Mouse (Mus musculus) brown adipose tissue, adult 24 weeks (tissue): Measurements from ENCODE around the gene Cactin. TPM values are rescaled to one million over a fixed set of nuclear protein-coding genes. Genes with fewer than 3 reads are reported as not detected.

ENCODE experiments used
- H3K27ac ChIP-seq: fragments of 200-500 bp; replicated peaks from 2 replicates; pipeline ENCODE4 v1.5.1; 2012; ENCODE audit warnings: low read depth, mild to moderate bottlenecking, low read length
- H3K4me1 ChIP-seq: fragments of 200-500 bp; 2 replicates; pipeline ENCODE4 v1.6.1; 2012; ENCODE audit warnings: low read length, mixed read lengths; ENCODE audit not compliant: control insufficient read depth, insufficient read depth, insufficient read length
- H3K4me3 ChIP-seq: fragments of 200-500 bp; 2 replicates; pipeline ENCODE4 v1.5.1; 2012; ENCODE audit warnings: low read depth, mild to moderate bottlenecking, low read length, moderate library complexity; ENCODE audit not compliant: insufficient read depth
- polyA plus RNA-seq: library from polyadenylated mRNA; stranded (reverse); fragments of >200 nt; gene quantifications from 2 replicates; pipeline ENCODE4 v1.2.4, GENCODE M21; 2012; ENCODE audit not compliant: missing spikeins, insufficient read depth, insufficient read length

The Cactin gene
- polyA plus RNA-seq, 1 experiment = 8.4 TPM

GRCm38 (mm10) chr10:81303761-81304160 lies 17.1 kb upstream of the Cactin start:
- H3K27ac ChIP-seq = no peak overlapping the region
- peaks cover 33% of the 10 kb centered on the region for H3K4me1 ChIP-seq
- H3K4me3 ChIP-seq = no peak overlapping the region

GRCm38 (mm10) chr10:81304597-81305238 lies 16.2 kb upstream of the Cactin start:
- no peak overlapping the region for H3K4me3 ChIP-seq
- H3K4me1 ChIP-seq = peaks cover 28% of the 10 kb centered on the region

GRCm38 (mm10) chr10:81305663-81306062 lies 15.2 kb upstream of the Cactin start:
- Histone ChIP-seq H3K27ac (no peak overlapping the region), H3K4me1 (peaks cover 20% of the 10 kb centered on the region), H3K4me3 (no peak overlapping the region)

More at GRCm38 (mm10) chr10:81304597-81305238, 16.2 kb upstream of the Cactin start:
- H3K27ac ChIP-seq = no peak overlapping the region

- H3K4me1 ChIP-seq = peaks cover 19% of the 10 kb centered on the region
- no peak overlapping the region for H3K4me3 ChIP-seq
- H3K27ac ChIP-seq = no peak overlapping the region
Observed at GRCm38 (mm10) chr10:81306173-81306668, 14.7 kb upstream of the Cactin start.

- Histone ChIP-seq H3K4me3 (no peak overlapping the region), H3K27ac (no peak overlapping the region), H3K4me1 (peaks cover 16% of the 10 kb centered on the region)
Observed at GRCm38 (mm10) chr10:81306837-81307682, 13.8 kb upstream of the Cactin start.

- no peaks in the 10 kb centered on the region for H3K4me1 ChIP-seq
- no peak overlapping the region for H3K4me3 ChIP-seq
- no peak overlapping the region for H3K27ac ChIP-seq
Observed at GRCm38 (mm10) chr10:81309571-81309970, 11.3 kb upstream of the Cactin start.

- H3K4me1 ChIP-seq = 0 out of 2 replicates have a peak, but pooled peaks cover 3% of the 10 kb centered on the region
- H3K27ac ChIP-seq = no peak overlapping the region
- no peak overlapping the region for H3K4me3 ChIP-seq
Observed at GRCm38 (mm10) chr10:81313581-81313980, 7.3 kb upstream of the Cactin start.

- Histone ChIP-seq H3K4me3 (no peak overlapping the region), H3K4me1 (0 out of 2 replicates have a peak, but pooled peaks cover 5% of the 10 kb centered on the region), H3K27ac (no peak overlapping the region)
Observed at GRCm38 (mm10) chr10:81314201-81314600, 6.7 kb upstream of the Cactin start.

- no peak overlapping the region for H3K27ac ChIP-seq
- peaks cover 11% of the 10 kb centered on the region; the same call in 1 of the 2 replicates for H3K4me1 ChIP-seq
- no peak overlapping the region for H3K4me3 ChIP-seq
Observed at GRCm38 (mm10) chr10:81315587-81315986, 5.3 kb upstream of the Cactin start.

GRCm38 (mm10) chr10:81316338-81317060 lies 4.4 kb upstream of the Cactin start:
- Histone ChIP-seq H3K4me3 (no peak overlapping the region), H3K4me1 (peaks cover 11% of the 10 kb centered on the region; the same call in 1 of the 2 replicates), H3K27ac (no peak overlapping the region)

GRCm38 (mm10) chr10:81317273-81317672 lies 3.6 kb upstream of the Cactin start:
- peaks cover 13% of the 10 kb centered on the region; the same call in 1 of the 2 replicates for H3K4me1 ChIP-seq
- H3K27ac ChIP-seq = no peak overlapping the region
- H3K4me3 ChIP-seq = peak overlapping the region; percentile 38; the same call in 1 of the 2 replicates

GRCm38 (mm10) chr10:81318589-81319329 lies 2.1 kb upstream of the Cactin start:
- Histone ChIP-seq H3K4me3 (no peak overlapping the region), H3K4me1 (peaks cover 13% of the 10 kb centered on the region; the same call in 1 of the 2 replicates), H3K27ac (peak overlapping the region; percentile 78; the same call in 1 of the 2 replicates)

GRCm38 (mm10) chr10:81319330-81319699 lies 1.6 kb upstream of the Cactin start:
- peak overlapping the region; percentile 60 for H3K4me3 ChIP-seq
- peak overlapping the region; percentile 78 for H3K27ac ChIP-seq
- peaks cover 13% of the 10 kb centered on the region; the same call in 1 of the 2 replicates for H3K4me1 ChIP-seq
